Mouse (Mus musculus): ENCODE results near the gene Olfr49. TPM values are rescaled to one million over a fixed set of nuclear protein-coding genes. Genes with fewer than 3 reads are reported as not detected.
"Not testable (repeated sequence)": the region's sequence is repeated elsewhere in the genome, so short reads cannot be mapped to it uniquely, and the experiment has no call there.

Olfr49 gene
- polyA plus RNA-seq, 1 experiment from 2014 or later, result not detected

GRCm38 (mm10) chr14:54231176-54231956 is 53.4 kb downstream of the Olfr49 start:
- Histone ChIP-seq H3K9me3 (ENCODE audit: low read length) (no peaks in the 10 kb centered on the region), H3K4me2 (ENCODE audit: low read depth, low read length) (peak overlapping the region; percentile 43), H3K36me3 (replicated peaks; ENCODE audit: insufficient read depth, low read length) (peaks cover 11% of the 10 kb centered on the region), H3K9ac (replicated peaks) (no peak overlapping the region), H3K4me1 (ENCODE audit: insufficient read depth) (peaks cover 40% of the 10 kb centered on the region), H3K27me3 (ENCODE audit: insufficient read depth, low read length) (no peaks in the 10 kb centered on the region), H3K4me3 (ENCODE audit: low read depth, low read length) (no peak overlapping the region), H3K27ac (ENCODE audit: low read depth) (no peak overlapping the region)
- no peak for ATAC-seq
- 49% methylated on average over 21 of the region's 21 CpGs for WGBS (ENCODE audit: insufficient replicate concordance)
- no peak for TF ChIP-seq CTCF (IDR thresholded peaks at IDR 0.05; ENCODE audit: low read depth)
- TF ChIP-seq EP300 (IDR thresholded peaks at IDR 0.05; ENCODE audit: low read depth), result no peak
- DNase-seq, result no peak

GRCm38 (mm10) chr14:54230638-54231150 is 54.0 kb downstream of the Olfr49 start:
- no peaks in the 10 kb centered on the region for H3K27me3 ChIP-seq (ENCODE audit: insufficient read depth, low read length)
- ATAC-seq, result no peak
- WGBS (ENCODE audit: insufficient replicate concordance), result 62% methylated on average over 14 of the region's 14 CpGs
- H3K9ac ChIP-seq (replicated peaks), result no peak overlapping the region
- no peak overlapping the region for H3K4me3 ChIP-seq (ENCODE audit: low read depth, low read length)
- H3K36me3 ChIP-seq (replicated peaks; ENCODE audit: insufficient read depth, low read length), result peaks cover 11% of the 10 kb centered on the region
- no peak for DNase-seq
- peaks cover 46% of the 10 kb centered on the region for H3K4me1 ChIP-seq (ENCODE audit: insufficient read depth)
- no peak for TF ChIP-seq EP300 (IDR thresholded peaks at IDR 0.05; ENCODE audit: low read depth)
- no peak for TF ChIP-seq CTCF (IDR thresholded peaks at IDR 0.05; ENCODE audit: low read depth)
- no peaks in the 10 kb centered on the region for H3K9me3 ChIP-seq (ENCODE audit: low read length)
- no peak overlapping the region for H3K27ac ChIP-seq (ENCODE audit: low read depth)
- peak overlapping the region; percentile 43 for H3K4me2 ChIP-seq (ENCODE audit: low read depth, low read length)

GRCm38 (mm10) chr14:54229849-54230248 is 54.9 kb downstream of the Olfr49 start:
- 73% methylated on average over 3 of the region's 4 CpGs for WGBS (ENCODE audit: insufficient replicate concordance)
- not testable (repeated sequence) for H3K27ac ChIP-seq (ENCODE audit: low read depth); ATAC-seq; H3K27me3 ChIP-seq (ENCODE audit: insufficient read depth, low read length); H3K4me3 ChIP-seq (ENCODE audit: low read depth, low read length); DNase-seq; H3K36me3 ChIP-seq (replicated peaks; ENCODE audit: insufficient read depth, low read length); H3K9me3 ChIP-seq (ENCODE audit: low read length); H3K9ac ChIP-seq (replicated peaks); H3K4me2 ChIP-seq (ENCODE audit: low read depth, low read length)
- H3K4me1 ChIP-seq (ENCODE audit: insufficient read depth), result peaks cover 50% of the 10 kb centered on the region

- DNase-seq (no peak), ATAC-seq (no peak)
- H3K27me3 ChIP-seq (ENCODE audit: insufficient read depth, low read length), result no peaks in the 10 kb centered on the region
- no peaks in the 10 kb centered on the region for H3K9me3 ChIP-seq (ENCODE audit: low read length)
- no peaks in the 10 kb centered on the region for H3K36me3 ChIP-seq (replicated peaks; ENCODE audit: insufficient read depth, low read length)
- no peak overlapping the region for H3K9ac ChIP-seq (replicated peaks)
- H3K27ac ChIP-seq (ENCODE audit: low read depth), result no peak overlapping the region
- no peak overlapping the region for H3K4me3 ChIP-seq (ENCODE audit: low read depth, low read length)
- TF ChIP-seq CTCF (IDR thresholded peaks at IDR 0.05; ENCODE audit: low read depth), result no peak
- no peak for TF ChIP-seq EP300 (IDR thresholded peaks at IDR 0.05; ENCODE audit: low read depth)
- 36% methylated on average over 25 of the region's 25 CpGs for WGBS (ENCODE audit: insufficient replicate concordance)
- 0 out of 2 replicates have a peak overlapping the region, but pooled peaks have one; percentile 91 for H3K4me2 ChIP-seq (ENCODE audit: low read depth, low read length)
- H3K4me1 ChIP-seq (ENCODE audit: insufficient read depth), result peaks cover 48% of the 10 kb centered on the region
Measured at GRCm38 (mm10) chr14:54228933-54229713, 55.6 kb downstream of the Olfr49 start.

GRCm38 (mm10) chr14:54228501-54228900 is 56.2 kb downstream of the Olfr49 start:
- ATAC-seq (no peak), DNase-seq (no peak)
- H3K4me1 ChIP-seq (ENCODE audit: insufficient read depth), result peaks cover 46% of the 10 kb centered on the region
- WGBS (ENCODE audit: insufficient replicate concordance), result 28% methylated on average over 7 of the region's 7 CpGs
- H3K4me2 ChIP-seq (ENCODE audit: low read depth, low read length), result peak overlapping the region; percentile 91
- TF ChIP-seq CTCF (IDR thresholded peaks at IDR 0.05; ENCODE audit: low read depth) (no peak), EP300 (IDR thresholded peaks at IDR 0.05; ENCODE audit: low read depth) (no peak)
- H3K9ac ChIP-seq (replicated peaks), result peak overlapping the region; percentile 31
- no peaks in the 10 kb centered on the region for H3K36me3 ChIP-seq (replicated peaks; ENCODE audit: insufficient read depth, low read length)
- H3K4me3 ChIP-seq (ENCODE audit: low read depth, low read length), result peak overlapping the region; percentile 32
- H3K27ac ChIP-seq (ENCODE audit: low read depth), result no peak overlapping the region
- no peaks in the 10 kb centered on the region for H3K9me3 ChIP-seq (ENCODE audit: low read length)
- H3K27me3 ChIP-seq (ENCODE audit: insufficient read depth, low read length), result no peaks in the 10 kb centered on the region

Other genes with a start within 250 kb of the Olfr49 start
- gene Dad1, start 30.8 kb downstream of the Olfr49 start, polyA plus RNA-seq (2015; fragmentation: Nextera tagmentation; extraction: Ambion mirVana), result 226 and 229 TPM in 2 replicates
- gene Abhd4, start 30.8 kb downstream of the Olfr49 start, polyA plus RNA-seq (2015; fragmentation: Nextera tagmentation; extraction: Ambion mirVana), result 15.9 and 17.1 TPM in 2 replicates
- gene Oxa1l, start 75.9 kb upstream of the Olfr49 start, polyA plus RNA-seq (2015; fragmentation: Nextera tagmentation; extraction: Ambion mirVana), result 27.4 and 28.9 TPM in 2 replicates
- 5.0 and 5.1 TPM in 2 replicates for gene Slc7a7, start 132.8 kb upstream of the Olfr49 start, polyA plus RNA-seq (2015; fragmentation: Nextera tagmentation; extraction: Ambion mirVana)
- 261 and 284 TPM in 2 replicates for gene Mrpl52, start 142.0 kb upstream of the Olfr49 start, polyA plus RNA-seq (2015; fragmentation: Nextera tagmentation; extraction: Ambion mirVana)
- gene Mmp14, start 146.7 kb upstream of the Olfr49 start, polyA plus RNA-seq (2015; fragmentation: Nextera tagmentation; extraction: Ambion mirVana), result 38.1 and 39.8 TPM in 2 replicates
- gene Lrp10, start 179.2 kb upstream of the Olfr49 start, polyA plus RNA-seq (2015; fragmentation: Nextera tagmentation; extraction: Ambion mirVana), result 20.9 and 25.3 TPM in 2 replicates
- gene Rem2, start 191.2 kb upstream of the Olfr49 start, polyA plus RNA-seq (2015; fragmentation: Nextera tagmentation; extraction: Ambion mirVana), result 0.66 and 0.87 TPM in 2 replicates
- gene Prmt5, start 232.6 kb upstream of the Olfr49 start, polyA plus RNA-seq (2015; fragmentation: Nextera tagmentation; extraction: Ambion mirVana), result 12.2 and 13.8 TPM in 2 replicates